Comparison of ENCODE assay signal across 7 mouse cellular contexts in genomic region chr1:63112151-63112864, GRCm38 (mm10). TPM values are rescaled to one million over a fixed set of nuclear protein-coding genes. Genes with fewer than 3 reads are reported as not detected.
DNase-seq lines count a peak whose midpoint lies in the region; ATAC-seq and TF ChIP-seq lines count a peak whose summit lies in the region.

No protein-coding gene starts in this region.

- H3K9me3 ChIP-seq in embryonic facial prominence, embryonic 13.5 days = no peaks in the 10 kb centered on the region
- H3K9me3 ChIP-seq in hindbrain, postnatal 0 days (ENCODE audit: low read length) = no peaks in the 10 kb centered on the region
- H3K9me3 ChIP-seq in neural tube, embryonic 12.5 days = no peaks in the 10 kb centered on the region

- no peaks in the 10 kb centered on the region for H3K36me3 ChIP-seq in liver, adult 2 months (ENCODE audit: control insufficient read depth, insufficient read depth, low read length)
- H3K36me3 ChIP-seq in embryonic facial prominence, embryonic 13.5 days = 0 out of 2 replicates have a peak, but pooled peaks cover 5% of the 10 kb centered on the region
- no peaks in the 10 kb centered on the region for H3K36me3 ChIP-seq in hindbrain, postnatal 0 days (ENCODE audit: insufficient read depth, low read length)
- H3K36me3 ChIP-seq in neural tube, embryonic 12.5 days = no peaks in the 10 kb centered on the region

- peak overlapping the region; percentile 90 for H3K4me3 ChIP-seq in liver, adult 2 months (ENCODE audit: insufficient read depth, low read depth, low read length)
- peak overlapping the region; percentile 91 for H3K4me3 ChIP-seq in embryonic facial prominence, embryonic 13.5 days
- peak overlapping the region; percentile 97 for H3K4me3 ChIP-seq in hindbrain, postnatal 0 days (ENCODE audit: low read length)
- H3K4me3 ChIP-seq in neural tube, embryonic 12.5 days = peak overlapping the region; percentile 99

- peaks cover 10% of the 10 kb centered on the region for H3K4me1 ChIP-seq in liver, adult 2 months (ENCODE audit: control insufficient read depth, insufficient read depth, low read length)
- H3K4me1 ChIP-seq in embryonic facial prominence, embryonic 13.5 days = peaks cover 31% of the 10 kb centered on the region
- peaks cover 9% of the 10 kb centered on the region for H3K4me1 ChIP-seq in hindbrain, postnatal 0 days (ENCODE audit: insufficient read depth, low read length)
- H3K4me1 ChIP-seq in neural tube, embryonic 12.5 days = peaks cover 21% of the 10 kb centered on the region

- no peak for DNase-seq in liver, adult 2 months (ENCODE audit: extremely low read depth, low read depth, low spot score)
- DNase-seq in liver = no peak
- no peak for DNase-seq in hindbrain, postnatal 0 days (ENCODE audit: low spot score)
- no peak for DNase-seq in MN1 (ENCODE audit: low spot score)
- DNase-seq in spleen, postnatal 4 days (ENCODE audit: low spot score in 2 of 2) = no peak

- peaks cover 36% of the 10 kb centered on the region; the same call in 1 of the 2 replicates for H3K79me2 ChIP-seq in liver, adult 2 months (ENCODE audit: control insufficient read depth, insufficient read depth, low read length)

- 32% methylated on average over 8 of the region's 8 CpGs for WGBS in liver, adult 2 months
- WGBS in embryonic facial prominence, embryonic 13.5 days = 46% methylated on average over 8 of the region's 8 CpGs
- WGBS in hindbrain, postnatal 0 days = 42% methylated on average over 8 of the region's 8 CpGs
- WGBS in neural tube, embryonic 12.5 days = 51% methylated on average over 8 of the region's 8 CpGs

- ATAC-seq in embryonic facial prominence, embryonic 13.5 days (ENCODE audit: insufficient number of reproducible peaks, insufficient read depth, low FRiP score, low TSS enrichment, low read depth) = no peak
- no peak for ATAC-seq in hindbrain, postnatal 0 days
- no peak for ATAC-seq in neural tube, embryonic 12.5 days (ENCODE audit: low FRiP score, low read depth)

- TF ChIP-seq CTCF in liver, adult 2 months (IDR thresholded peaks at IDR 0.05; ENCODE audit: low read depth, low read length) = no peak
- no peak for TF ChIP-seq CTCF in hindbrain, postnatal 0 days (IDR thresholded peaks at IDR 0.05; ENCODE audit: low read depth)

- peak overlapping the region; percentile 99 for H3K9ac ChIP-seq in liver, adult 2 months (ENCODE audit: low read depth, low read length)
- peak overlapping the region; percentile 100 for H3K9ac ChIP-seq in embryonic facial prominence, embryonic 13.5 days
- H3K9ac ChIP-seq in hindbrain, postnatal 0 days (replicated peaks; ENCODE audit: low read length) = peak overlapping the region; percentile 100
- H3K9ac ChIP-seq in neural tube, embryonic 12.5 days = peak overlapping the region; percentile 100

- no peak for TF ChIP-seq POLR2A in liver, adult 2 months (IDR thresholded peaks at IDR 0.05; ENCODE audit: extremely low read depth, insufficient read depth, low read length)

- no peaks in the 10 kb centered on the region for H3K27me3 ChIP-seq in liver, adult 2 months (ENCODE audit: control insufficient read depth, insufficient read depth, low read length)
- H3K27me3 ChIP-seq in embryonic facial prominence, embryonic 13.5 days = no peaks in the 10 kb centered on the region
- no peaks in the 10 kb centered on the region for H3K27me3 ChIP-seq in hindbrain, postnatal 0 days (ENCODE audit: insufficient read depth, low read length)
- no peaks in the 10 kb centered on the region for H3K27me3 ChIP-seq in neural tube, embryonic 12.5 days (replicated peaks)

- peak overlapping the region; percentile 80 for H3K27ac ChIP-seq in liver, adult 2 months (replicated peaks; ENCODE audit: insufficient read depth, low read depth, low read length)
- H3K27ac ChIP-seq in embryonic facial prominence, embryonic 13.5 days = peak overlapping the region; percentile 100
- peak overlapping the region; percentile 98 for H3K27ac ChIP-seq in hindbrain, postnatal 0 days
- no peak overlapping the region for H3K27ac ChIP-seq in neural tube, embryonic 12.5 days

- H3K4me2 ChIP-seq in embryonic facial prominence, embryonic 13.5 days = peak overlapping the region; percentile 88
- peak overlapping the region; percentile 94 for H3K4me2 ChIP-seq in hindbrain, postnatal 0 days (ENCODE audit: low read depth, low read length)
- peak overlapping the region; percentile 68 for H3K4me2 ChIP-seq in neural tube, embryonic 12.5 days (replicated peaks)

RNA-seq across cellular contexts. Expression of gene Ino80d, which starts 2.2 kb away (rescaled TPM):
- total RNA-seq in liver, adult 2 months (2014; rRNA removed) = 5.3 and 6.3 TPM in 2 replicates
- 3.6 and 5.2 TPM in 2 replicates for polyA plus RNA-seq in liver, adult 2 months (2012; rRNA removed)
- 12.2 and 12.7 TPM in 2 replicates for polyA plus RNA-seq in embryonic facial prominence, embryonic 13.5 days (2015; fragmentation: Nextera tagmentation; extraction: Ambion mirVana)
- 10.4 and 11.2 TPM in 2 replicates for total RNA-seq in hindbrain, postnatal 0 days (2014; rRNA removed)
- 7.7 and 9.2 TPM in 2 replicates for polyA plus RNA-seq in hindbrain, postnatal 0 days (2015; fragmentation: Nextera tagmentation; extraction: Ambion mirVana)
- polyA plus RNA-seq in neural tube, embryonic 12.5 days (2016; fragmentation: Nextera tagmentation; extraction: Ambion mirVana) = 9.1 and 10.5 TPM in 2 replicates
